24 mouse cellular contexts compared by ENCODE assay signal in genomic region chr13:34304896-34305295, GRCm38 (mm10). TPM values are rescaled to one million over a fixed set of nuclear protein-coding genes. Genes with fewer than 3 reads are reported as not detected.
DNase-seq lines count a peak whose midpoint lies in the region; ATAC-seq and TF ChIP-seq lines count a peak whose summit lies in the region.
"Had no signal": no experiment of that assay in that cellular context is flagged by ENCODE, and none has a peak within 500 bp of the region (broad histone marks: within the 10 kb centered on the region; RNA-seq: fewer than 3 reads in every experiment).

No protein-coding gene starts in this region.

- H3K4me3 ChIP-seq in liver, adult 2 months (ENCODE audit: insufficient read depth, low read depth, low read length) = no peak overlapping the region
- H3K4me3 ChIP-seq in liver, embryonic 12.5 days = no peak overlapping the region
- H3K4me3 ChIP-seq: embryonic facial prominence, embryonic 12.5 days; forebrain, embryonic 13.5 days; gastrocnemius, adult 2 months; heart, embryonic 12.5 days; hindbrain, embryonic 10.5 days; left cerebral cortex, adult 2 months; midbrain, embryonic 12.5 days had no signal

- H3K27me3 ChIP-seq in liver, adult 2 months (ENCODE audit: control insufficient read depth, insufficient read depth, low read length) = no peaks in the 10 kb centered on the region
- H3K27me3 ChIP-seq in liver, embryonic 12.5 days (replicated peaks) = no peaks in the 10 kb centered on the region
- H3K27me3 ChIP-seq: CH12.LX; embryonic facial prominence, embryonic 12.5 days; forebrain, embryonic 13.5 days; heart, embryonic 12.5 days; midbrain, embryonic 12.5 days had no signal

- H3K9ac ChIP-seq in liver, adult 2 months (ENCODE audit: low read depth, low read length) = no peak overlapping the region
- H3K9ac ChIP-seq in liver, embryonic 12.5 days = no peak overlapping the region
- H3K9ac ChIP-seq: embryonic facial prominence, embryonic 12.5 days; forebrain, embryonic 13.5 days; heart, embryonic 12.5 days; midbrain, embryonic 12.5 days had no signal

- H3K4me2 ChIP-seq in liver, embryonic 12.5 days = no peak overlapping the region
- H3K4me2 ChIP-seq: embryonic facial prominence, embryonic 12.5 days; forebrain, embryonic 13.5 days; heart, embryonic 12.5 days; midbrain, embryonic 12.5 days had no signal

- H3K79me2 ChIP-seq in liver, adult 2 months (ENCODE audit: control insufficient read depth, insufficient read depth, low read length) = peaks cover 33% of the 10 kb centered on the region; the same call in 1 of the 2 replicates

- H3K36me3 ChIP-seq in liver, adult 2 months (ENCODE audit: control insufficient read depth, insufficient read depth, low read length) = peaks cover 5% of the 10 kb centered on the region
- peaks cover 56% of the 10 kb centered on the region for H3K36me3 ChIP-seq in liver, embryonic 12.5 days
- H3K36me3 ChIP-seq: embryonic facial prominence, embryonic 12.5 days had no signal

- H3K4me1 ChIP-seq in liver, adult 2 months (ENCODE audit: control insufficient read depth, insufficient read depth, low read length) = peaks cover 29% of the 10 kb centered on the region
- H3K4me1 ChIP-seq in liver, embryonic 12.5 days = peaks cover 76% of the 10 kb centered on the region
- H3K4me1 ChIP-seq: embryonic facial prominence, embryonic 12.5 days had no signal

- no peak for TF ChIP-seq POLR2A in liver, adult 2 months (IDR thresholded peaks at IDR 0.05; ENCODE audit: extremely low read depth, insufficient read depth, low read length)

- peak; percentile 93 for DNase-seq in liver, adult 2 months (ENCODE audit: extremely low read depth, low read depth, low spot score)
- DNase-seq in kidney, adult 8-10 months = peak; percentile 71 to 87
- DNase-seq in kidney, postnatal 25 days = peak; percentile 69 to 88
- DNase-seq in yolk sac, embryonic 10.5 days (ENCODE audit: low spot score) = peak; percentile 70
- DNase-seq in Muller cell, postnatal 12 days (ENCODE audit: inconsistent ontology term) = no peak
- no peak for DNase-seq in natural killer cell, adult 2 months (ENCODE audit: low spot score in 2 of 2)
- DNase-seq: adrenal gland, adult 8-10 months; B cell, adult 2 months; cerebellum, adult 11-12 months; cerebellum, postnatal 14 days; gastrocnemius, adult 2 months; heart, postnatal 10 days; thymus, postnatal 36 days had no signal

- WGBS in liver, adult 2 months = 23% methylated on average over 3 of the region's 3 CpGs
- 88% methylated on average over 3 of the region's 3 CpGs for WGBS in liver, embryonic 12.5 days (ENCODE audit: insufficient replicate concordance)

- H3K9me3 ChIP-seq in liver, embryonic 12.5 days (replicated peaks) = no peaks in the 10 kb centered on the region
- H3K9me3 ChIP-seq: embryonic facial prominence, embryonic 12.5 days; forebrain, embryonic 13.5 days; G1E; heart, embryonic 12.5 days; hindbrain, embryonic 10.5 days; midbrain, embryonic 12.5 days had no signal

- H3K27ac ChIP-seq in liver, adult 2 months (replicated peaks; ENCODE audit: insufficient read depth, low read depth, low read length) = no peak overlapping the region
- no peak overlapping the region for H3K27ac ChIP-seq in liver, embryonic 12.5 days
- H3K27ac ChIP-seq: embryonic facial prominence, embryonic 12.5 days; forebrain, embryonic 13.5 days; gastrocnemius, adult 2 months; hindbrain, embryonic 10.5 days; hindbrain, postnatal 0 days; left cerebral cortex, adult 2 months; midbrain, embryonic 12.5 days had no signal

- no peak for ATAC-seq in liver, embryonic 12.5 days
- ATAC-seq: forebrain, embryonic 13.5 days; hindbrain, postnatal 0 days; lung, postnatal 0 days had no signal

- TF ChIP-seq CTCF in liver, adult 2 months (IDR thresholded peaks at IDR 0.05; ENCODE audit: low read depth, low read length) = no peak

RNA-seq across cellular contexts. Expression of gene Slc22a23, which starts 40.1 kb away (rescaled TPM):
- 31.6 and 43.8 TPM in 2 replicates for total RNA-seq in liver, adult 2 months (2014; rRNA removed)
- polyA plus RNA-seq in liver, adult 2 months (2012; rRNA removed) = 50.6 and 53.2 TPM in 2 replicates
- polyA plus RNA-seq in liver, embryonic 12.5 days (2016; fragmentation: Nextera tagmentation; extraction: Ambion mirVana) = 12.8 and 13.8 TPM in 2 replicates

Comparison
In these comparisons a context has a peak if more than half of its experiments do, and no peak if none do; other contexts are left out.
1. DNase-seq: peak in liver, adult 2 months (single experiment), kidney, adult 8-10 months (2 of 2), kidney, postnatal 25 days (2 of 2) and yolk sac, embryonic 10.5 days (single experiment); none in Muller cell, postnatal 12 days (single experiment) and natural killer cell, adult 2 months (0 of 2).